Mouse (Mus musculus) retina, embryonic 14.5 days (tissue): ENCODE data around the gene Gm10720.
"Not testable (repeated sequence)": the region's sequence is repeated elsewhere in the genome, so short reads cannot be mapped to it uniquely, and the experiment has no call there.

ENCODE experiments used
- DNase-seq: peaks from one replicate; pipeline ENCODE4 v3.0.0-alpha.2; 2015; ENCODE audit warnings: low spot score

The Gm10720 gene

DNA sequence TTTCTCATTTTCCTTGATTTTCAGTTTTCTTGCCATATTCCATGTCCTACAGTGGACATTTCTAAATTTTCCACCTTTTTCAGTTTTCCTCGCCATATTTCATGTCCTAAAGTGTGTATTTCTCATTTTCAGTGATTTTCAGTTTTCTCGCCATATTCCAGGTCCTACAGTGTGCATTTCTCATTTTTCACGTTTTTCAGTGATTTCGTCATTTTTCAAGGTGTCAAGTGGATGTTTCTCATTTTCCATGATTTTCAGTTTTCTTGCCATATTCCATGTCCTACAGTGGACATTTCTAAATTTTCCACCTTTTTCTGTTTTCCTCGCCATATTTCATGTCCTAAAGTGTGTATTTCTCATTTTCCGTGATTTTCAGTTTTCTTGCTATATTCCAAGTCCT lies 10.2 kb downstream of the Gm10720 start:
- DNase-seq: not testable (repeated sequence)

DNA sequence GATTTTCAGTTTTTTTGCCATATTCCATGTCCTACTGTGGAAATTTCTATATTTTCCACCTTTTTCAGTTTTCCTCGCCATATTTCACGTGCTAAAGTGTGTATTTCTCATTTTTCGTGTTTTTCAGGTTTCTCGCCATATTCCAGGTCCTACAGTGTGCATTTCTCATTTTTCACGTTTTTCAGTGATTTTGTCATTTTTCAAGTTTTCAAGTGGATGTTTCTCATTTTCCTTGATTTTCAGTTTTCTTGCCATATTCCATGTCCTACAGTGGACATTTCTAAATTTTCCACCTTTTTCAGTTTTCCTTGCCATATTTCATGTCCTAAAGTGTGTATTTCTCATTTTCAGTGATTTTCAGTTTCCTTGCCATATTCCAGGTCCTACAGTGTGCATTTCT lies 10.7 kb downstream of the Gm10720 start:
- not testable (repeated sequence) for DNase-seq

DNA sequence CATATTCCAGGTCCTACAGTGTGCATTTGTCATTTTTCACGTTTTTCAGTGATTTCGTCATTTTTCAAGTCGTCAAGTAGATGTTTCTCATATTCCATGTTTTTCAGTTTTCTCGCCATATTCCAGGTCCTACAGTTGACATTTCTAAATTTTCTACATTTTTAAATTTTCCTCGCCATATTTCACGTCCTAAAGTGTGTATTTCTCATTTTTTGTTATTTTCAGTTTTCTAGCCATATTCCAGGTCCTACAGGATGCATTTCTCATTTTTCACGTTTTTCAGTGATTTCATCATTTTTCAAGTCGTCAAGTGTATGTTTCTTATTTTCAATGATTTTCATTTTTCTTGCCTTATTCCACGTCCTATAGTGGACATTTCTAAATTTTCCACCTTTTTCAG lies 11.3 kb downstream of the Gm10720 start:
- not testable (repeated sequence) for DNase-seq

DNA sequence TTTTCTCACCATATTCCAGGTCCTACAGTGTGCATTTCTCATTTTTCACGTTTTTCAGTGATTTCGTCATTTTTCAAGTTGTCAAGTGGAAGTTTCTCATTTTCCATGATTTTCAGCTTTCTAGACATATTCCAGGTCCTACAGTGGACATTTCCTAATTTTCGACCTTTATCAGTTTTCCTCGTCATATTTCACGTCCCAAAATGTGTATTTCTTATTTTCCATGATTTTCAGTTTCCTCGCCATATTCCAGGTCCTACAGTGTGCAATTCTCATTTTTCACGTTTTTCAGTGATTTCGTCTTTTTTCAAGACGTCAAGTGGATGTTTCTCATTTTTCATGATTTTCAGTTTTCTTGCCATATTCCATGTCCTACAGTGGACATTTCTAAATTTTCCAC lies 11.7 kb downstream of the Gm10720 start:
- DNase-seq: peak; percentile 57

DNA sequence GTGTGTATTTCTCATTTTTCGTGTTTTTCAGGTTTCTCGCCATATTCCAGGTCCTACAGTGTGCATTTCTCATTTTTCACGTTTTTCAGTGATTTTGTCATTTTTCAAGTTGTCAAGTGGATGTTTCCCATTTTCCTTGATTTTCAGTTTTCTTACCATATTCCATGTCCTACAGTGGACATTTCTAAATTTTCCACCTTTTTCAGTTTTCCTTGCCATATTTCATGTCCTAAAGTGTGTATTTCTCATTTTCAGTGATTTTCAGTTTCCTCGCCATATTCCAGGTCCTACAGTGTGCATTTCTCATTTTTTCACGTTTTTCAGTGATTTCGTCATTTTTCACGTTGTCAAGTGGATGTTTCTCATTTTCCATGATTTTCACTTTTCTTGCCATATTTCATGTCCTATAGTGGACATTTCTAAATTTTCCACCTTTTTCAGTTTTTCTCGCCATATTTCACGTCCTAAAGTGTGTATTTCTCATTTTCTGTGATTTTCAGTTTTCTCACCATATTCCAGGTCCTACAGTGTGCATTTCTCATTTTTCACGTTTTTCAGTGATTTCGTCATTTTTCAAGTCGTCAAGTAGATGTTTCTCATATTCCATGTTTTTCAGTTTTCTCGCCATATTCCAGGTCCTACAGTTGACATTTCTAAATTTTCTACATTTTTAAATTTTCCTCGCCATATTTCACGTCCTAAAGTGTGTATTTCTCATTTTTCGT lies 14.0 kb downstream of the Gm10720 start:
- DNase-seq: not testable (repeated sequence)

DNA sequence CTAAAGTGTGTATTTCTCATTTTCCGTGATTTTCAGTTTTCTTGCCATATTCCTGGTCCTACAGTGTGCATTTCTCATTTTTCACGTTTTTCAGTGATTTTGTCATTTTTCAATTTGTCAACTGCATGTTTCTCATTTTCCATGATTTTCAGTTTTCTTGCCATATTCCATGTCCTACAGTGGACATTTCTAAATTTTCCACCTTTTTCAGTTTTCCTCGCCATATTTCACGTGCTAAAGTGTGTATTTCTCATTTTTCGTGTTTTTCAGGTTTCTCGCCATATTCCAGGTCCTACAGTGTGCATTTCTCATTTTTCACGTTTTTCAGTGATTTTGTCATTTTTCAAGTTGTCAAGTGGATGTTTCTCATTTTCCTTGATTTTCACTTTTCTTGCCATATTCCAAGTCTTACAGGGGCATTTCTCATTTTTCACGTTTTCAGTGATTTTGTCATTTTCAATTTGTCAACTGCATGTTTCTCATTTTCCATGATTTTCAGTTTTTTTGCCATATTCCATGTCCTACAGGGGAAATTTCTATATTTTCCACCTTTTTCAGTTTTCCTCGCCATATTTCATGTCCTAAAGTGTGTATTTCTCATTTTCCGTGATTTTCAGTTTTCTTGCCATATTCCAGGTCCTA lies 15.3 kb downstream of the Gm10720 start:
- DNase-seq: peak; percentile 82

DNA sequence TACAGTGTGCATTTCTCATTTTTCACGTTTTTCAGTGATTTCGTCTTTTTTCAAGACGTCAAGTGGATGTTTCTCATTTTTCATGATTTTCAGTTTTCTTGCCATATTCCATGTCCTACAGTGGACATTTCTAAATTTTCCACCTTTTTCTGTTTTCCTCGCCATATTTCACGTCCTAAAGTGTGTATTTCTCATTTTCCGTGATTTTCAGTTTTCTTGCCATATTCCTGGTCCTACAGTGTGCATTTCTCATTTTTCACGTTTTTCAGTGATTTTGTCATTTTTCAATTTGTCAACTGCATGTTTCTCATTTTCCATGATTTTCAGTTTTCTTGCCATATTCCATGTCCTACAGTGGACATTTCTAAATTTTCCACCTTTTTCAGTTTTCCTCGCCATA lies 18.8 kb downstream of the Gm10720 start, which contains the start of gene Gm17535:
Gene Gm17535 (plus strand): TSS at position 301 of the 400 bp plus-strand sequence.
- not testable (repeated sequence) for DNase-seq

DNA sequence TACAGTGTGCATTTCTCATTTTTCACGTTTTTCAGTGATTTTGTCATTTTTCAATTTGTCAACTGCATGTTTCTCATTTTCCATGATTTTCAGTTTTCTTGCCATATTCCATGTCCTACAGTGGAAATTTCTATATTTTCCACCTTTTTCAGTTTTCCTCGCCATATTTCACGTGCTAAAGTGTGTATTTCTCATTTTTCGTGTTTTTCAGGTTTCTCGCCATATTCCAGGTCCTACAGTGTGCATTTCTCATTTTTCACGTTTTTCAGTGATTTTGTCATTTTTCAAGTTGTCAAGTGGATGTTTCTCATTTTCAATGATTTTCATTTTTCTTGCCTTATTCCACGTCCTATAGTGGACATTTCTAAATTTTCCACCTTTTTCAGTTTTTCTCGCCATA lies 21.1 kb downstream of the Gm10720 start, which contains the start of gene Gm10715:
Gene Gm10715 (plus strand): TSS at position 301 of the 400 bp plus-strand sequence.
- DNase-seq: not testable (repeated sequence)

DNA sequence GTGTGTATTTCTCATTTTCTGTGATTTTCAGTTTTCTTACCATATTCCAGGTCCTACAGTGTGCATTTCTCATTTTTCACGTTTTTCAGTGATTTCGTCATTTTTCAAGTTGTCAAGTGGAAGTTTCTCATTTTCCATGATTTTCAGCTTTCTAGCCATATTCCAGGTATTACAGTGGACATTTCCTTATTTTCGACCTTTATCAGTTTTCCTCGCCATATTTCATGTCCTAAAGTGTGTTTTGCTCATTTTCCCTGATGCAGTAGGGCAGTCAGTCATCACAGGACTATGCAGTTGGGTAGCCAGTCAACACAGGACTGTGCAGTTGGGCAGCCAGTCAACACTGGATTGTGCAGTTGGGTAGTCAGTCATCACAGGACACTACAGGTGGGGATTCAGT lies 22.7 kb downstream of the Gm10720 start:
- peak; percentile 1 for DNase-seq
